Mouse (Mus musculus) liver, embryonic 15.5 days (tissue): ENCODE measurements around the gene Gpr84. TPM values are rescaled to one million over a fixed set of nuclear protein-coding genes. Genes with fewer than 3 reads are reported as not detected.

Experiments
- ATAC-seq: fragments of 200-750 bp; cut with Nextera tagmentation; 2 replicates; pipeline ENCODE4 v1.8.0; 2017; ENCODE audit warnings: moderate number of reproducible peaks, mild to moderate bottlenecking, moderate library complexity; ENCODE audit not compliant: insufficient read depth
- H3K27ac ChIP-seq: fragments of 300-500 bp; sonication (generic); replicated peaks from 2 replicates; pipeline ENCODE4 v1.5.1; 2015; ENCODE audit warnings: mild to moderate bottlenecking, inconsistent platforms
- H3K27me3 ChIP-seq: fragments of 300-500 bp; sonication (generic); 2 replicates; pipeline ENCODE4 v1.6.1; 2015; ENCODE audit warnings: mild to moderate bottlenecking, inconsistent platforms
- H3K36me3 ChIP-seq: fragments of 300-500 bp; sonication (generic); replicated peaks from 2 replicates; pipeline ENCODE4 v1.6.1; 2015; ENCODE audit warnings: moderate library complexity, mild to moderate bottlenecking, inconsistent platforms
- H3K4me1 ChIP-seq: fragments of 300-500 bp; sonication (generic); replicated peaks from 2 replicates; pipeline ENCODE4 v1.6.1; 2015; ENCODE audit warnings: inconsistent platforms
- H3K4me2 ChIP-seq: fragments of 300-500 bp; sonication (generic); 2 replicates; pipeline ENCODE4 v1.6.1; 2015; ENCODE audit warnings: moderate library complexity, mild to moderate bottlenecking, inconsistent platforms
- H3K4me3 ChIP-seq: fragments of 300-500 bp; sonication (generic); replicated peaks from 2 replicates; pipeline ENCODE4 v1.5.1; 2015; ENCODE audit warnings: mild to moderate bottlenecking, inconsistent platforms
- H3K9ac ChIP-seq: fragments of 300-500 bp; sonication (generic); 2 replicates; pipeline ENCODE4 v1.6.1; 2015; ENCODE audit warnings: moderate library complexity, mild to moderate bottlenecking, inconsistent platforms
- H3K9me3 ChIP-seq: fragments of 300-500 bp; sonication (generic); replicated peaks from 2 replicates; pipeline ENCODE4 v1.6.1; 2016; ENCODE audit warnings: inconsistent platforms
- WGBS: fragments of 180-500 bp; shearing (Covaris S2); methylation state at CpG from one replicate; pipeline ENCODE4 v1.1.7; 2015; ENCODE audit warnings: mixed read lengths; ENCODE audit not compliant: insufficient replicate concordance; 5-methylcytosine and 5-hydroxymethylcytosine counted together
- polyA plus RNA-seq: library from polyadenylated mRNA; unstranded; fragments of >200 nt; fragmentation: Nextera tagmentation; extraction: Ambion mirVana; gene quantifications from 2 replicates; pipeline ENCODE4 v1.2.1, GENCODE M21; 2015

Gene Gpr84
- polyA plus RNA-seq, 1 experiment from 2014 or later: 1.0 TPM

DNA sequence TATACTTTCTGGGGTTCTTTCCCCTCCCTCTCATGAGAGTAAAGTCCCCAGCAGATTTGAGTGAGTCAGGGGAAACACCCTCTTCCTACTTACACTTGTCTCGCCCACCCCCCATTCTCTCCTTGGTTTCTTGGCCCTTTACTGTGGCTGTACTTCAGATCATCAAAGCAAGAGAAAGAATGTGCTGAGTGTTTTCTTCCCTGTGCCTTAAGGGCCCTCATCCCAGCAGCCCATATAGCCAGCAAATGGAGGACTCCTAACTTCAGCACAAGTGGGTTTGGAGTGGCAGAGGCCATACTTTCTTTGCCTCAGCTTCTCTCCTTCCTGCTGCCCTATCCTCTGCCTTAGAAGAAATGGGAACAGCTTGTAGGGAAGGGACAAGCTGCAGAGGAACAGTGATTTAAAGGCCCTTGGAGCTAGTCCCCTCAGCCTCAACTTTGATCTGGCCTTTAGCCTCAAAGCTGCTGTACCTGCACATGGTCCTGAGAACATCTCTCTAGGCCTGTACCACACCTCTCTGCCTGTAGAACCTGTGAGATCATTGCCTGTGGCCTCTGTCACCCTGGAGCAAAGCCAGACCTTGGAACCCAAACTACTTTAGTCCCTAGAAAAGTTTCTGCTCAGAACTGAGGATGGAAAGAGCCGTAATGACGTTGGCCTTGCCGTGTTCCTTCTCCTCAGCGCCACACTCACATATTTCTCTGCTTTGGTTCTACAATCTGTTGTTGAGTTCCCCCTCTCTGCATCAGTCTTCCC is 11.4 kb downstream of the Gpr84 start:
- Histone ChIP-seq H3K4me2 (no peak overlapping the region), H3K27me3 (peaks cover 25% of the 10 kb centered on the region), H3K4me3 (no peak overlapping the region), H3K36me3 (peaks cover 52% of the 10 kb centered on the region), H3K27ac (no peak overlapping the region), H3K9ac (no peak overlapping the region), H3K9me3 (no peaks in the 10 kb centered on the region), H3K4me1 (peaks cover 22% of the 10 kb centered on the region)
- 76% methylated on average over 5 of the region's 5 CpGs for WGBS
- ATAC-seq: no peak

DNA sequence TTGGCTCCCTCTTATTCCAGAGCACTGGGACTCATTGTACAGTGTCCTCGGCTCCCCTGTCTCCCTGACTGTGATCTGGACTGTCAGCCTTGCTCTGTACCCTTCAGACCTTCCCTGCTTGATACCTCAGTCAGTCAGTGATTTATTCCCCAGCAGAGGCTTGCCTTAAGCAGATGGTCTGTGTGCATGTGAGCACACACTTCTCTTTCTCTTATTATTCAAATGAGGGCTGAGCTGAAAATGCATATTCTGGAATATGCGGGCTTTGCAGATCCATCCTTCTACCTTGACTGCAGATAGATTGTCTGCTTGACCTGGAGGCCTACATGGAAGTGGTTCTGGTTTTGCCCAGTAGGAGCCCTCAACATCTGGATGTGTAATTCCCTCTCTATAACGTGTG is 12.4 kb downstream of the Gpr84 start:
- no peak overlapping the region for H3K9ac ChIP-seq
- H3K4me2 ChIP-seq: no peak overlapping the region
- H3K36me3 ChIP-seq: peaks cover 62% of the 10 kb centered on the region
- H3K27ac ChIP-seq: no peak overlapping the region
- H3K4me1 ChIP-seq: peaks cover 16% of the 10 kb centered on the region
- 78% methylated on average over 3 of the region's 3 CpGs for WGBS
- no peaks in the 10 kb centered on the region for H3K9me3 ChIP-seq
- no peak for ATAC-seq
- no peak overlapping the region for H3K4me3 ChIP-seq
- peaks cover 15% of the 10 kb centered on the region for H3K27me3 ChIP-seq

DNA sequence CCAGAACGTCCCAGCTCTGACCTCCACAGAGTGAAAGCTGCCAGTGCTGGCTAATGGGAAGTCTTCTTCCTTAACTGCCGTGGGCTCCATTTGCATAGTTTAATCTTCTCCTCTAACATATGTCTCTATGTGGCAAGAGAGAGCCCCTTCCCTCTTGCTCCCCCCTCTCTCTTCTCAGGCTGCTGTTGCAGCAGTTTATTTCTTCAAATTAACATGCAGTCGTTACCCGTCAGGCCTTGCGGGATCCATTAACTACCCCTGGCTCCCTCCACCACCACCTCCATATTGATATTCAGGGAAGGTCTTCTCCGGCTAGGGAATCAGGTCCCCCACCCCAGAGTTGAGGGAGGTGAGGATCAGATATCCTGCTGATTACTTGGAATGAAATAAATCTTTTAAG is 13.1 kb downstream of the Gpr84 start:
- Histone ChIP-seq H3K4me3 (no peak overlapping the region), H3K27ac (no peak overlapping the region), H3K27me3 (peaks cover 8% of the 10 kb centered on the region), H3K36me3 (peaks cover 70% of the 10 kb centered on the region), H3K4me2 (no peak overlapping the region), H3K9me3 (no peaks in the 10 kb centered on the region), H3K4me1 (peaks cover 10% of the 10 kb centered on the region), H3K9ac (no peak overlapping the region)
- WGBS: 80% methylated on average over 6 of the region's 6 CpGs
- no peak for ATAC-seq

DNA sequence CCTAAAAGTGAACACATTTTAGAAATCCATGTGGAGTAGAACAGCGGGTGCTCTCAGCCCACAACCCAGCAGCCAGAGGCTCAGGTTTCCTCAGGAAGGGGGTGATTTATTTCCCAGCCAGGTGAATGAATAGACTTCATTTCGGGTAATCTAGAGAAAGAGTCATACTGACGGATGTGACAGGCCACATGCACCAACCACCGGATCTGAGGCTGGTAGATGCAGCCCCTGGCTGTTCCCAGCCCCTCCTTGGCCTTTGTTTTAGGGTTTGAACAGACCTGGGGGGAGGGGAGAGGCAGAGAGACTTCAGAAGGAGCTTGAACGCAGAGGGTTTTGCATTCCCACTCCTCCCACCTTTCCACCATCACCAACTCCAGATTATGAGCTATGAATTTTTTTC is 14.6 kb downstream of the Gpr84 start:
- no peak for ATAC-seq
- Histone ChIP-seq H3K4me3 (no peak overlapping the region), H3K4me2 (no peak overlapping the region), H3K27me3 (no peaks in the 10 kb centered on the region), H3K9me3 (no peaks in the 10 kb centered on the region), H3K4me1 (peaks cover 3% of the 10 kb centered on the region; the same call in 1 of the 2 replicates), H3K9ac (no peak overlapping the region), H3K27ac (no peak overlapping the region), H3K36me3 (peaks cover 84% of the 10 kb centered on the region)
- 33% methylated on average over 5 of the region's 5 CpGs for WGBS

DNA sequence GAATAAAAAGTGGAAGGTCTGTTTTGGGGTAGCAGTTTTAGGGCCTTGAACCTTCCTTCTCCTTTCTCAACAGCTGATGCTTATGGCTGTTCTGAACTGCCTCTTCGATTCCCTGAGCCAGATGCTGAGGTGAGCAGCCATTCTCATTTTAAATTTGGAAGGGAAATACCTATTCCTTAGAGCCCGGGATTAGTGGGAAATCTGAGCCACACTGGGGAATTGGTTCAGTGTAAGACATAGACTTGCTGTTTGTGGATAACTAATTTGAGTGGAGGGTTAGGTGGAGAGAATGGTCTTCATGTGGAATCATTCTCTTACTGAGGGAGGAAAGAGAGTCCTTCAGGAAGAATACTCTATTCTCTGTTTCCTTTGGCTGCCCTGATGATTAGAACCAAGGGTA is 15.8 kb downstream of the Gpr84 start:
- no peak overlapping the region for H3K4me3 ChIP-seq
- no peak overlapping the region for H3K4me2 ChIP-seq
- no peak overlapping the region for H3K9ac ChIP-seq
- H3K27ac ChIP-seq: no peak overlapping the region
- peaks cover 94% of the 10 kb centered on the region for H3K36me3 ChIP-seq
- 75% methylated on average over 2 of the region's 2 CpGs for WGBS
- no peaks in the 10 kb centered on the region for H3K9me3 ChIP-seq
- no peak for ATAC-seq
- H3K27me3 ChIP-seq: no peaks in the 10 kb centered on the region
- no peaks in the 10 kb centered on the region for H3K4me1 ChIP-seq

DNA sequence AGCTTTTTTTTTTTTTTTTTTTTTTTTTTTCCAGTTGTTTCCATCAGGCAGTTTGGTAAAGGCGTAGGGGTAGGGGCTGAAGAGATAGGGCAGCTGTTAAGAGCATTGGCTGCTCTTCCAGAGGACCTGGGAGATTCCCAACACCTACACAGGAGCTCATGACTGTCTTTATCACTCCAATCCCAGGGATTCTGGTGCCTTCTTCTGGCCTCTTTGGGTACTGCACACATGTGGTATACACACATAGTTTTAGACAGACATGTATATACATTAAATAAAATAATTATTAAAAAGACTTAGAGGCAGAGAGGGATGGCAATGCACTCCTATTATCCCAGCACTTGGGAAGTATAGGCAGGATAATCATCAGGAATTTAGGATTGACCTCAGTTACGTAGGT is 17.0 kb downstream of the Gpr84 start:
- Histone ChIP-seq H3K27me3 (no peaks in the 10 kb centered on the region), H3K4me1 (no peaks in the 10 kb centered on the region), H3K4me2 (no peak overlapping the region), H3K9ac (no peak overlapping the region), H3K27ac (no peak overlapping the region), H3K4me3 (no peak overlapping the region), H3K36me3 (peaks cover 94% of the 10 kb centered on the region), H3K9me3 (no peaks in the 10 kb centered on the region)
- ATAC-seq: no peak
- 95% methylated on average over 2 of the region's 2 CpGs for WGBS

DNA sequence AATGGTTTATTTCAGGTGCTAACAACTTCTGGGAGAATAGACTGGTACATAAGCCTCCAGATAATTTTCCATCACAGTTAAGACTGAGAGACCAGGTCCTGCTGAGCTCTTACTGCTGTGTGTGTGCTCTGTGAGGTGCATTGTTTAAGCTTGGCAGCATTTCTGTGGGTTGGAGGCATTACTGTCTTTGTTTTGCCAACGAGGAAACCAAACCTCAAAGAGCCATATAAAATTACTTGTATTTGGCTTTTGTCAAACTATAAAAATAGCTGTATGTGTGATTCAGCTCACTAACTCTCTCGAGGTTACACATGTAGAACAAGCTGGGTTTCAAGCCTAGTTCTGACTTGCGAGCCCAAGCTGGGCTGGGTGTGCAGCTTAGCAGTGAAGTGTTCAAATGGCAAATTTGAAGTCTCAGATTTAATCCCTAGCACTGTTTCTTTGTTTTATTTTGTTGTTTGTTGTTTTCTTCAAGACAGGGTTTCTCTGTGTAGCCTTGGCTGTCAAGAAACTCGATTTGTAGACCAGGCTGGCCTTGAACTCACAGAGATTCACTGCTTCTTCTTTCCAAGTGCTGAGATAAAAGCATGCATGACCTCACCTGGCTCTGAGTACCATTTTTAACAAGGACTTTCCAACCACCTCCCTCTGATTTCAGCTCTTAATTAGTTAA is 17.6 kb downstream of the Gpr84 start:
- H3K36me3 ChIP-seq: peaks cover 90% of the 10 kb centered on the region
- H3K9me3 ChIP-seq: no peaks in the 10 kb centered on the region
- 90% methylated on average over 4 of the region's 4 CpGs for WGBS
- H3K4me3 ChIP-seq: no peak overlapping the region
- H3K27me3 ChIP-seq: no peaks in the 10 kb centered on the region
- no peaks in the 10 kb centered on the region for H3K4me1 ChIP-seq
- ATAC-seq: no peak
- no peak overlapping the region for H3K27ac ChIP-seq
- no peak overlapping the region for H3K4me2 ChIP-seq
- no peak overlapping the region for H3K9ac ChIP-seq

DNA sequence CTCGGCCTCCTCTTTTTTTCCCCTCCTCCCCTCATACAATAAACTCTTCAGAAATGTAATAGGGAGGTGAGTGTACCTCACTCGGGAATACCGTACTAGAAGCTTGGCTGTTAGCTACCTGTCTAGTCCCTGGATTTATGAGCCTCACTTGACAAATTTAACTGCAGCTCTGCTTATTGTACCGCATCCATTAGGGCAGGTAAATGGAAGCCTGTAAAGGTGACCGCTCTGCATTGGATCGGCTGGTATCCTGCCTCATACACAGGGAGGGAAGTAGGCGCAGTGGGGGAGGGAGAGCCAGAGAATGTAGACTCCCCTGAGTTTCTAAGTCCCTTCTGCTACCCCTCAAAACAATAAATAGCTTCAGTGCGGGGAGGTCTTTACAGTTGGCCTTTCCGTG is 19.6 kb downstream of the Gpr84 start:
- H3K4me3 ChIP-seq: no peak overlapping the region
- ATAC-seq: no peak
- peaks cover 86% of the 10 kb centered on the region for H3K36me3 ChIP-seq

DNA sequence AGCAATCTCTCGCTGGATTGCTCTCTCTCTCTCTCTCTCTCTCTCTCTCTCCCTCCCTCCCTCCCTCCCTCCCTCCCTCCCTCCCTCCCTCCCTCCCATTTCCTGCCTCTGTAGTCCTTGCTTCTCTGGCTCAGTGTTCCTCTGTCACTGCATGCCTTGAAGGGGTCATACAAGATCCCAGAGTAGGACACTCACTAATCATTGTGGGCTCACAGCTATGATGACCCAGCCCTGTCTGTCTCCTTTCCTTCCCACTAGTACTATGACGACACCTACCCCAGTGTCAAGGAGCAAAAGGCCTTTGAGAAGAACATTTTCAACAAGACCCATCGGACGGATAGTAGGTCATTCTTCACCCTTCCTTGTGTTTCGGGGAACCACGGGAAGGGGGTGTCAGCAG is 20.0 kb downstream of the Gpr84 start:
- Histone ChIP-seq H3K27me3 (no peaks in the 10 kb centered on the region), H3K9ac (no peak overlapping the region), H3K4me3 (no peak overlapping the region), H3K9me3 (no peaks in the 10 kb centered on the region), H3K36me3 (peaks cover 86% of the 10 kb centered on the region), H3K4me2 (no peak overlapping the region), H3K27ac (no peak overlapping the region), H3K4me1 (peaks cover 7% of the 10 kb centered on the region)
- 77% methylated on average over 6 of the region's 6 CpGs for WGBS
- no peak for ATAC-seq

More for the DNA sequence above, 19.6 kb downstream of the Gpr84 start:
- Histone ChIP-seq H3K4me2 (no peak overlapping the region), H3K9me3 (no peaks in the 10 kb centered on the region), H3K4me1 (peaks cover 2% of the 10 kb centered on the region), H3K9ac (no peak overlapping the region), H3K27me3 (no peaks in the 10 kb centered on the region), H3K27ac (no peak overlapping the region)
- WGBS: 91% methylated on average over 9 of the region's 9 CpGs

DNA sequence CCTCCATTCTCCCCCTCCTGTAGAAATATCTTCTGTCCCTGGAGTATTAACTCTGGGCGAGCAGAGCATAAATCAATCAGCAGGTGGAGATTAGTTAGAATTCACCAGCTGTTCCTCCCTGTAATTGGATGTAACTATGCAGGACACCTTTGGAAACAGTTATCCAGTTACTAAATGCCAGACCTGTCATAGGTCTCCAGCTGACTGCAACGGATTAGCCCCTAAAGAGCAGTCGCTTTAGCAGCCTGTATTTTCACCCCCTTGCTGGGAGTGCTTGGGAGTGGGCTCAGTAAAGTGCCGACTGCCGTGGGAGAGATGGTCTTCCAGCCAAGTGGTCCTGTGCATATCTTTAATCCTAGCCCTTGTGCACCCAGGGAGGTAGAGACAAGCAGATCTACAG is 20.8 kb downstream of the Gpr84 start:
- ATAC-seq: no peak
- Histone ChIP-seq H3K4me1 (peaks cover 15% of the 10 kb centered on the region), H3K9me3 (no peaks in the 10 kb centered on the region), H3K36me3 (peaks cover 85% of the 10 kb centered on the region), H3K4me3 (no peak overlapping the region), H3K27ac (no peak overlapping the region), H3K27me3 (no peaks in the 10 kb centered on the region), H3K4me2 (no peak overlapping the region), H3K9ac (no peak overlapping the region)
- WGBS: 76% methylated on average over 5 of the region's 5 CpGs

DNA sequence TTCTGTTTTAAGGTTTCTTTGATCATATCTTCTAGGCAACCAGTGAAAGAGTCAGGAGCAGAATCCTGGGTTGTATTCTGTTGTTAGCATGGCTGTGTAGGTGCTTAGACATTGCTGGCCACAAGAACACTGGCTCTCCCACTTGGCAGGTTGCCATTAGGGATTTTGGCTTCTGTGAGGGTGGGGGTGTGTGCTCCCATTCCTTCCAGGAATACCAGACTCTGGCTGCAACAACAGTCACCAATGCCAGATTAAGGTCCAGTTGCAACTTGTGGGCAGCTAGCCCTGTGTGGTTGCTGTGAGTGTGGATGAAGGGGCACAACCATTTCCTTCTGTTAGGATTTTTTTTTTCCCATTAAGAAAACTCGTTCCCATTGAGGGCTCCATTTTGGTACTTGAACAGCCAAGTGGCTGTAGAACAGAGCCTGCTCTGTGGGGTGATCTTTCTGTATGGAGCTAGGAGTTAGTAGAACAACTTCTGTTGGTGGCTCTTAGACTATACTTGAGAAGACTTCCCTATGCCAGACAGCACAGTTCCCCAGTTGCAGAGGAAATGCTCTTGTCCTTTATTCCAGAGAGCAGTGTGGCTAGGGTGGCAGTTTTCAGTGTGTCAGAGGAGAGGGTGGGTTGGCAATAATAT is 24.5 kb downstream of the Gpr84 start:
- 41% methylated on average over 1 of the region's 1 CpGs for WGBS
- no peaks in the 10 kb centered on the region for H3K27me3 ChIP-seq
- H3K4me2 ChIP-seq: no peak overlapping the region
- no peak overlapping the region for H3K4me3 ChIP-seq
- no peak overlapping the region for H3K9ac ChIP-seq
- H3K36me3 ChIP-seq: peaks cover 63% of the 10 kb centered on the region
- H3K27ac ChIP-seq: no peak overlapping the region
- H3K9me3 ChIP-seq: no peaks in the 10 kb centered on the region
- ATAC-seq: no peak
- H3K4me1 ChIP-seq: peaks cover 31% of the 10 kb centered on the region
